Mouse (Mus musculus) layer of hippocampus, adult 9-11 months (tissue): ENCODE measurements around the gene Selenos.
A peak's percentile ranks its signal among the peaks of the same experiment; 100 is the strongest.
"Not testable (repeated sequence)": the region's sequence is repeated elsewhere in the genome, so short reads cannot be mapped to it uniquely, and the experiment has no call there.

Experiments
- DNase-seq: peaks from one replicate; pipeline ENCODE4 v3.0.0; 2022

Gene Selenos

GRCm38 (mm10) chr7:66079364-66080230, at the start of gene Selenos:
Gene Selenos (plus strand): TSS chr7:66079649.
- peak; percentile 97 for DNase-seq

DNA sequence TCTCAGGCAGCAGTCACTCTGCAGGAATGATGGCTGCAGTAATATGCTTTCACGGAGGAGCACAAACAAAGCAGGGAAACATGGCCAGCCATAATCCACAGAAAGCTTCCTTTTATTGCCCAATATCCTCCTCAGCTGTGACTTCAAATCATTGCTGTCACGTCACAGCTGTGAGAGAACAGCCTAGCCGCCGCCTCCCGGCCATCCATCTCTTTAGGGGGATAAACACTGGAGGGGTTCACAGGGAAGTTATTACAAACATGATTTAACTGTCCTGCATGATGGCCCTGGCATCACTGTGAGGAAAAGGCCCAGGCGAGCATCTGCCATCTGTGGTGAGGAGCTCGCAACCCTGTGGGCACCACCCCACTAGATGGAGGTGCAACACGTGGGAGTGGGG, 42.6 kb upstream of the Selenos start:
- DNase-seq = no peak

GRCm38 (mm10) chr7:66038261-66038660, 41.2 kb upstream of the Selenos start:
- DNase-seq = no peak

GRCm38 (mm10) chr7:66038730-66039129, 40.7 kb upstream of the Selenos start:
- DNase-seq = no peak

- DNase-seq = no peak
Measured at GRCm38 (mm10) chr7:66040026-66040814, 39.2 kb upstream of the Selenos start.

GRCm38 (mm10) chr7:66043552-66044459, 35.6 kb upstream of the Selenos start, which contains the start of gene Gm45213:
Gene Gm45213 (plus strand): TSS chr7:66043602.
- DNase-seq = no peak

- no peak for DNase-seq
Measured at GRCm38 (mm10) chr7:66044617-66045016, 34.8 kb upstream of the Selenos start.

DNA sequence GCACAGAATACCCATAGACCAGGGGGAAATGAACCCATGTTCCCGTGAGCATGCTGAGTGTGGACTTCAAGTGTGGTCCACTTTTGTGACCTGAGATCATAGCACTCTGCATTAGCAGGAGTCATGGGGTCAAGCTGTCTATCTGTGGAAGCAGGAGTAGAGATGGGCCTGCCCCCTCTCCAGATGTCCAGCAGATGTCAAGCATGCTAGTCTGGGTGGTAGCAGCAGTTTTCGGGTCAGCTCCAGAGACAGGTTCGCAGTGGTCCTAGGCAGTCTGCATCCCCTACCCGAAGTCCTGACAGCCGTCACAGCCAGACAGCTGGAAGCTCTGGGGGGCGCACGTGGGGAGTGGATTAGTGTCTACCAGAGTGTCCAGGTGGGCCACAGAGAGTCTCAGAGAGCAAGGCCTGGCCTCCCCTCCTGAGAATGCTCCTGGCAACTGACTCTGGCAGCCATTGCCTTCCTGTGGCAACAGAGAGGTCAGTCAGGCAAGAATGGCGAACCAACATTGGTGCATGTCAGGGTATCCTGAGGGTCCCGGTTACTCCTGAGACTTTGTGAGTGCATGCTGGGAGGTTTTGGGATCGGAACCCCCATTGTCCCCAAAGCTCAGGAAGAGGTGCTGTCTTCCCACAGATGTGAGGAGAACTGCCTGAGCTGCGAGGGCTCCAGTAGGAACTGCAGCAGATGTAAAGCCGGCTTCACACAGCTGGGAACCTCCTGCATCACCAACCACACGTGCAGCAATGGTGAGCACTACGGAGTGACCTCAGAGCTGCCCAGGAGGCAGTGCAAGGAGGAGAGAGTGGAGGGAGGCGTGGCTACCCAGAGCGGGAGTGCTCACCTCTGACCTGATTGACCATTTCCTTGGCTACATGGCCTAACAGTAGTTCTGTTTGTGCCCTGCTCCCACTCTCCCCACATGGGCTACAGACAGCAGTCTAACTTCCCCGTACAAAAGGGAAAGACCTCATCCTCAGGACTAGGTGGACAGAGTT, 32.2 kb upstream of the Selenos start:
- no peak for DNase-seq

- DNase-seq = no peak
Measured at GRCm38 (mm10) chr7:66047975-66048374, 31.5 kb upstream of the Selenos start.

GRCm38 (mm10) chr7:66048446-66049230, 30.8 kb upstream of the Selenos start:
- no peak for DNase-seq

DNA sequence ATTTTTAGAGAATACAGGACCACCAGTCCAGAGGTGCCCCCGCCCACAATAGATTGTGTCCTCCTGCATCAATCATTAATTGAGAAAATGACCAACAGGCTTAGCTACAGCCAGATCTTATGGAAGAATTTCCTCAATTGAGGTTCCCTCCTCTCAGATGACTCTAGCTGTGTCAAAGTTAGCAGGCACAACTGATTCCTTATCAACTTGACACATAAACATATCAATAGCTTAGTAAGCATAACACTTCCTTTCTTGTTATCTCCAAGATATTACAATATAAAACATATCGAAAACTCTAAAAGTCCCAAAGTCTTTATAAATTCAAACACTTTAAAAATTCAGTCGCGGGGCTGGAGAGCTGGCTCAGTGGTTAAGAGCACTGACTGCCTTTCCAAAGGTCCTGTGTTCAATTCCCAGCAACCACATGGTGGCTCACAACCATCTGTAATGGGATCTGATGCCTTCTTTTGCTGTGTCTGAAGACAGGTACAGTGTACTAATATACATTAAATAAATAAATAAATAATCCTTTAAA, 25.4 kb upstream of the Selenos start:
- DNase-seq = no peak

- not testable (repeated sequence) for DNase-seq
Measured at GRCm38 (mm10) chr7:66055356-66055755, 24.1 kb upstream of the Selenos start.

GRCm38 (mm10) chr7:66058703-66059102, 20.7 kb upstream of the Selenos start, which contains the start of gene Snrpa1:
Gene Snrpa1 (plus strand): TSS chr7:66059003.
- DNase-seq = no peak

DNA sequence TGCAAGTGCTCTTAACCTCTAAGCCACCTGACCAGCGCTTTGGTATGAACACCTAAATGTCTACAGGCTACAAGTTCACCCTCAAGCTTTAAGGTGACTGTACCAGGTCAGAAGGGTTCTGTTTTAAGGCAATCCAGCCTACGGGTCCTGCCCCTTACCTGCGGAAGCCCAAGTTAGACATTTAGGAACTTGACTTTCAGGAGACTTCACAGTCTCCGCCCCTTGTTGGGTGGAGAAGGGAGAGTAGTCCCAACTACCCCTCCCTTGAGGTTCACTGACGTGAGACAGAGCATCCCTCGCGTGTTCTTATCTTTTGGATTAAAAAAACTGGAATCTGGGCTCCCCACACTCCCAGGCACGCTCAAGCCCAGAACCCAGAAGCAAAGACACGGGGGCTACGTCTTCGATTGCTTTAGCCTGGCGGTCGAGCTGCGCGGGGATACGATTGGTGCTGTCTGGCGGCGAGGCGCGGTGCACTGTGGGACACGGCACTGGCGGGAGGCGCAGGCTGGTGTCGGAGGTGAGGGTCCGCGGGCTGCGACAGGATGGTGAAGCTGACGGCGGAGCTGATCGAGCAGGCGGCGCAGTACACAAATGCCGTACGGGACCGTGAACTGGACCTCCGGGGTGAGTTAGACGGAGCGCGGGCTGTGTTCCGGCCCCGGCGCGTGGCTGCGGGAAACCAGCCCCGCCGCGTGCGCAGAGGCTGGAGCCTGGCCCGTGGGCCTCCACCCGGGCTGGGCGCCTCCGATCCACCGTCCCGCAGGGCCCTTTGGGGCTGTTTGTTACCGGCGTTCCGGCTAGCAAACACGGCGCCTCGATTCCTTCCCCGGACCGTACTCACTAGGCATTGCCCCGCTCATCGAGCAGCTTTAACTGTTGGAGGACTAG, 19.1 kb upstream of the Selenos start:
- peak; percentile 83 for DNase-seq

- DNase-seq = no peak
Measured at GRCm38 (mm10) chr7:66061057-66061456, 18.4 kb upstream of the Selenos start.

DNA sequence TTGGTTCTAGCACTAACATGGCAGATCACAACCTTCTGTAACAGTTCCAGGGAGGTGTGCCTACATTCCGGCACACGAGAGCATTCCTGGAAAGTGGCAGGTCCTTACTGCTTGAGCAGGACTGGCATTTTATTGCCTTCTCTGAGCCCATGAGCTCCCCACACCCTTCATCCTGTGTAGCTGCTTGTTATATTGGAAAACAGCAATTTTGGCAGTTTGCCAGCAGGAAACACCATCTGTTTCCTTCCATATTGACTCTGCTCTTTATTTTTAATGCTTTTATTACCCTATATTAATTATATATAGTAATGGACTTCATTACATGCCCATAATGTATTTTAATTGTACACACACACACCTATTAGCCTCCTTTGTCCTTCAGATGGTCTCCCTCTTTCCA, 3.0 kb upstream of the Selenos start:
- DNase-seq = peak; percentile 36

GRCm38 (mm10) chr7:66080231-66080613, 773 bp downstream of the Selenos start:
- DNase-seq = no peak

DNA sequence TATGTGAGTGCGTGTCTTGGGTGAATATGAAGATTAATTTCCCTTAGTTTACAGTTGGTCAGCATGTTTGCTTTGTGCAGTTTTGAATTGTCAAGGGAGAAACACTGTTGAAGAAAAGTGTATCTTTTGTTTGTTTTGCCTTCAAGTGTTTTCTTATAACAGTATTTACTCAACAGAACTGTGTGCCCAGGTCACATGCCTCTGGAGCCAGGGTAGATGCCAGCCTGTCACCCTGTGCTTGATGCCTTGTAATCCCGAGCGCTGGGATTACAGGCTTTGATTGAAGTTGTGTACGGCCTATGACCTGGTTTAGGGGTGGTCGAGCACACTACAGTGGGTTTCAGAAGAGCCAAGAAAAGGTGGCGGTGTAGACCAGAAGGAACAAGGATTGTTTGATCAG, 4.3 kb downstream of the Selenos start:
- no peak for DNase-seq

- DNase-seq = no peak
Measured at GRCm38 (mm10) chr7:66084546-66084945, 5.1 kb downstream of the Selenos start.
